ENCODE assay signal across 8 mouse cellular contexts in genomic region chr2:163204548-163205261, GRCm38 (mm10). TPM values are rescaled to one million over a fixed set of nuclear protein-coding genes. Genes with fewer than 3 reads are reported as not detected.
DNase-seq lines count a peak whose midpoint lies in the region; ATAC-seq and TF ChIP-seq lines count a peak whose summit lies in the region.

No protein-coding gene starts in this region.

- H3K36me3 ChIP-seq in heart, embryonic 13.5 days: no peaks in the 10 kb centered on the region
- no peaks in the 10 kb centered on the region for H3K36me3 ChIP-seq in limb, embryonic 14.5 days (ENCODE audit: control insufficient read depth, insufficient read depth, low read length)
- no peaks in the 10 kb centered on the region for H3K36me3 ChIP-seq in midbrain, postnatal 0 days (ENCODE audit: insufficient read depth, low read length)

- TF ChIP-seq CTCF in bone marrow macrophage, adult 2 months (IDR thresholded peaks at IDR 0.05; ENCODE audit: low read depth, low read length): no peak
- TF ChIP-seq CTCF in midbrain, postnatal 0 days (IDR thresholded peaks at IDR 0.05): no peak

- WGBS in heart, embryonic 13.5 days: 1% methylated on average over 43 of the region's 45 CpGs
- under 1% methylated on average over 25 of the region's 45 CpGs for WGBS in limb, embryonic 14.5 days
- 0% methylated on average over 35 of the region's 45 CpGs for WGBS in midbrain, postnatal 0 days

- 0 out of 2 replicates have a peak, but pooled peaks cover 4% of the 10 kb centered on the region for H3K4me1 ChIP-seq in bone marrow macrophage, adult 2 months (ENCODE audit: control insufficient read depth, insufficient read depth, low read length)
- H3K4me1 ChIP-seq in heart, embryonic 13.5 days: peaks cover 34% of the 10 kb centered on the region
- H3K4me1 ChIP-seq in limb, embryonic 14.5 days (ENCODE audit: control insufficient read depth, insufficient read depth, low read length): peaks cover 21% of the 10 kb centered on the region
- 0 out of 2 replicates have a peak, but pooled peaks cover 11% of the 10 kb centered on the region for H3K4me1 ChIP-seq in midbrain, postnatal 0 days (ENCODE audit: insufficient read depth, low read length)

- intact Hi-C loops in gastrocnemius, postnatal 14 days (cut with DNase I; ENCODE audit: low total_unique reads): no loop called here

- 0 out of 2 replicates have a peak, but pooled peaks cover 8% of the 10 kb centered on the region for H3K9me3 ChIP-seq in heart, embryonic 13.5 days
- H3K9me3 ChIP-seq in limb, embryonic 14.5 days (ENCODE audit: control insufficient read depth, low read length): peaks cover 16% of the 10 kb centered on the region; the same call in 1 of the 2 replicates
- H3K9me3 ChIP-seq in midbrain, postnatal 0 days (ENCODE audit: low read length): peaks cover 3% of the 10 kb centered on the region; the same call in 1 of the 2 replicates

- peak overlapping the region; percentile 43 for H3K4me3 ChIP-seq in bone marrow macrophage, adult 2 months (ENCODE audit: insufficient read depth, low read length)
- H3K4me3 ChIP-seq in heart, embryonic 13.5 days: peak overlapping the region; percentile 64
- peak overlapping the region; percentile 48 for H3K4me3 ChIP-seq in limb, embryonic 14.5 days (replicated peaks; ENCODE audit: low read length)
- peak overlapping the region; percentile 64 for H3K4me3 ChIP-seq in midbrain, postnatal 0 days (ENCODE audit: low read depth, low read length)

- no peak for TF ChIP-seq POLR2A in bone marrow macrophage, adult 2 months (IDR thresholded peaks at IDR 0.05; ENCODE audit: borderline replicate concordance, low read depth, low read length)
- no peak for TF ChIP-seq POLR2A in limb, embryonic 14.5 days (IDR thresholded peaks at IDR 0.05; ENCODE audit: borderline replicate concordance, extremely low read depth, insufficient read depth, insufficient read length)

- DNase-seq in gastrocnemius, postnatal 14 days: peak; percentile 18
- DNase-seq in gastrocnemius, adult 8-10 months (ENCODE audit: low spot score in 2 of 2): no peak
- DNase-seq in limb, embryonic 14.5 days (ENCODE audit: low spot score): no peak
- DNase-seq in midbrain, postnatal 0 days (ENCODE audit: low spot score): no peak
- no peak for DNase-seq in urinary bladder, postnatal 10 days (ENCODE audit: low spot score)

- peaks cover 51% of the 10 kb centered on the region for H3K27me3 ChIP-seq in heart, embryonic 13.5 days (replicated peaks)
- H3K27me3 ChIP-seq in limb, embryonic 14.5 days (ENCODE audit: control insufficient read depth, insufficient read depth, low read length): peaks cover 44% of the 10 kb centered on the region
- no peaks in the 10 kb centered on the region for H3K27me3 ChIP-seq in midbrain, postnatal 0 days (ENCODE audit: insufficient read depth, low read length)

- ATAC-seq in heart, embryonic 13.5 days (ENCODE audit: extremely low read depth, insufficient number of reproducible peaks, low FRiP score, low TSS enrichment): no peak
- ATAC-seq in limb, embryonic 14.5 days (ENCODE audit: low FRiP score, low read depth): 0 out of 2 replicates have a peak, but pooled peaks have one; percentile 14
- peak; percentile 25; the same call in 1 of the 2 replicates for ATAC-seq in midbrain, postnatal 0 days (ENCODE audit: low FRiP score)
- no peak for ATAC-seq in granulocyte monocyte progenitor cell, adult 5-6 weeks (replicated peaks; ENCODE audit: poor library complexity, severe bottlenecking)

- H3K27ac ChIP-seq in bone marrow macrophage, adult 2 months (ENCODE audit: insufficient read depth, low read depth, low read length): no peak overlapping the region
- H3K27ac ChIP-seq in heart, embryonic 13.5 days (replicated peaks): no peak overlapping the region
- H3K27ac ChIP-seq in limb, embryonic 14.5 days (replicated peaks; ENCODE audit: low read depth, low read length): no peak overlapping the region
- H3K27ac ChIP-seq in midbrain, postnatal 0 days (ENCODE audit: low read depth, low read length): peak overlapping the region; percentile 62

- peak overlapping the region; percentile 80 for H3K9ac ChIP-seq in heart, embryonic 13.5 days
- peak overlapping the region; percentile 38 for H3K9ac ChIP-seq in limb, embryonic 14.5 days (ENCODE audit: low read depth, low read length, severe bottlenecking)
- peak overlapping the region; percentile 81 for H3K9ac ChIP-seq in midbrain, postnatal 0 days (replicated peaks; ENCODE audit: low read length, poor library complexity, severe bottlenecking)

- H3K4me2 ChIP-seq in heart, embryonic 13.5 days: peak overlapping the region; percentile 97
- H3K4me2 ChIP-seq in limb, embryonic 14.5 days (replicated peaks; ENCODE audit: low read depth, low read length, severe bottlenecking): peak overlapping the region; percentile 86
- H3K4me2 ChIP-seq in midbrain, postnatal 0 days (ENCODE audit: low read depth, low read length, poor library complexity, severe bottlenecking): peak overlapping the region; percentile 83

RNA-seq across cellular contexts. Expression of gene Tox2, which starts 1.8 kb away (rescaled TPM):
- total RNA-seq in gastrocnemius, postnatal 14 days (2021): under 1 TPM; 0.29 to 0.45 TPM
- under 1 TPM in 3 of 4 experiments, not detected in 1; 0.31 to 0.68 (median 0.62) TPM for total RNA-seq in gastrocnemius, adult 8-10 months (2022)
- 3.1 and 3.2 TPM in 2 replicates for polyA plus RNA-seq in bone marrow macrophage, adult 2 months (2012; ENCODE audit: insufficient read depth, insufficient read length, missing spikeins)
- 2.5 and 3.6 TPM in 2 replicates for polyA plus RNA-seq in heart, embryonic 13.5 days (2015; fragmentation: Nextera tagmentation; extraction: Ambion mirVana)
- 10.3 and 17.1 TPM in 2 replicates for polyA plus RNA-seq in limb, embryonic 14.5 days (2012; rRNA removed)
- polyA plus RNA-seq in limb, embryonic 14.5 days (2014; fragmentation: Nextera tagmentation; extraction: Ambion mirVana): 4.8 and 5.6 TPM in 2 replicates
- total RNA-seq in midbrain, postnatal 0 days (2014; rRNA removed): 7.6 and 14.3 TPM in 2 replicates
- 57.0 and 64.7 TPM in 2 replicates for polyA plus RNA-seq in midbrain, postnatal 0 days (2015; fragmentation: Nextera tagmentation; extraction: Ambion mirVana)
- not detected in 2 replicates for total RNA-seq in granulocyte monocyte progenitor cell, adult 5-6 weeks (2014; fragmentation: Nextera tagmentation)
- total RNA-seq in granulocyte monocyte progenitor cell, adult 5-6 weeks (2017): not detected in 2 replicates

Comparison
In these comparisons a context has a peak if more than half of its experiments do, and no peak if none do; other contexts are left out.
1. ATAC-seq: peak in limb, embryonic 14.5 days (single experiment) and midbrain, postnatal 0 days (single experiment); none in heart, embryonic 13.5 days (single experiment) and granulocyte monocyte progenitor cell, adult 5-6 weeks (single experiment).
2. Peak in every context shown above with its lines, with median percentiles within 50 percentile points of each other: H3K4me3 ChIP-seq, H3K4me2 ChIP-seq and H3K9ac ChIP-seq.